Mouse (Mus musculus): ENCODE data around the gene Vmn2r118. TPM values are rescaled to one million over a fixed set of nuclear protein-coding genes. Genes with fewer than 3 reads are reported as not detected.

The Vmn2r118 gene
- not detected in 2 replicates for polyA plus RNA-seq (2012; rRNA removed; ENCODE audit: low replicate concordance)

DNA sequence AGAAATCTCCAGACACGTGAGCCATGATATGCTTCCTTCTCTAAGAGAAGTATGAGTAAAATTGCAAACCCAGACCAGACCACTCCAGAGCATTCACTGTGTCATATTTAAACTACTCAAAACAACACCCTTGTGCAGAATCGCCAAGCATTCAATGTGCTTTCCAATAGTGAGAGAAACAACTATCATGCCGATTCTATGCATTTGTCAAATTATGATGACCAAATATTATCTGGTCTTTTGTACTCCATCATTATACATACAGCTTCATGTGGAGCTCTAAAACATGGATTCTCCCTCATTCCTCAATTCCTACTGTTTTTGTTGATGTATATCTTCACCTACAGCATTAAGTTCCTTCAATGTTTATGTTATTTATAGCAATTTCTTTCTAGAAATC, at the start of gene Vmn2r118:
Vmn2r118 (minus strand) TSS at position 101 of the 400 bp plus-strand sequence.

Other genes starting within 250 kb of the Vmn2r118 start
- not detected in 2 replicates for gene St6gal2, start 179.8 kb downstream of the Vmn2r118 start, polyA plus RNA-seq (2012; rRNA removed; ENCODE audit: low replicate concordance)
- 1.7 and 5.9 TPM in 2 replicates for gene Pot1b, start 87.4 kb upstream of the Vmn2r118 start, polyA plus RNA-seq (2012; rRNA removed; ENCODE audit: low replicate concordance)
- 1.3 and 3.4 TPM in 2 replicates for gene Adgre4, start 124.8 kb upstream of the Vmn2r118 start, polyA plus RNA-seq (2012; rRNA removed; ENCODE audit: low replicate concordance)

Data from mammary gland, adult 2 months (tissue).